Mouse (Mus musculus): ENCODE measurements around the gene Igsf9b.

- no peak for TF ChIP-seq CTCF (IDR thresholded peaks at IDR 0.05; ENCODE audit: borderline replicate concordance, extremely low read depth, insufficient read depth, insufficient read length)
- no peak for TF ChIP-seq POLR2A (IDR thresholded peaks at IDR 0.05; ENCODE audit: borderline replicate concordance, extremely low read depth, insufficient read depth, insufficient read length, poor library complexity, severe bottlenecking)
Measured at GRCm38 (mm10) chr9:27285719-27286249, 13.2 kb upstream of the Igsf9b start.
